Mouse (Mus musculus): ENCODE data around the gene Car11.
A peak's percentile ranks its signal among the peaks of the same experiment; 100 is the strongest.
"Not testable (repeated sequence)": the region's sequence is repeated elsewhere in the genome, so short reads cannot be mapped to it uniquely, and the experiment has no call there.

Car11 gene

DNA sequence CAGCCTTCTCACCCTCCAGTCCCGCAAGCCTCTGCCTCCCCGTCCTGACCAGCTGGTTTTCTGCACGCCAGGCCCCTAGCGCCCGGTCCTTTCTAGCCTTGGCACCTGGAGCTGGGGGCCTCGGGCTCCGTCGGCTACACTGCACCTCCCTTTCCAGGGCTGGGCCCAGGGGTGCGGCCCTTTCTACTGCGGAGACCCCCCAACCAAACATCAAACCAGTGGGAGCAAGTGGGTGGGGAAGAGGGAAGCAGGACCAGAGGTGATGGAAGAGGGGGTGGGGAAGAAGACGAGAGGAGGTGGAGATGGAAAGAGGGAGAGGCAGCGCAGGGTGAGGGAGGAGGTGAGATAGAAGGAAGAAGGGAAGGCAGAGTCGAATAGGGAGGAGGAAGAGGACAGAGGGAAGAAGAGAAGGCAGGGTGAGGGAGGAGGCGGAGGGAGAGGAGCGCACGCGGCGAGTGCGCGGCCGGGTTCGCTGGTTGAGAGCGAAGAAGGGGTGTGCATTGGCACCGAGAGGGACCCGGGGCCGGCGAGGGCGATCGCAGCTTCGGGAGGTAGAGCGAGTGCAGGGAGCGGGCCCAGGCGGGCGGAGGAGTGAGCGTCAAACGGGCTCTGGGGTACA is at the start of gene Car11:
Gene Car11 (plus strand): TSS at position 321 of the 619 bp plus-strand sequence.
- DNase-seq (ENCODE audit: low spot score): no peak

DNA sequence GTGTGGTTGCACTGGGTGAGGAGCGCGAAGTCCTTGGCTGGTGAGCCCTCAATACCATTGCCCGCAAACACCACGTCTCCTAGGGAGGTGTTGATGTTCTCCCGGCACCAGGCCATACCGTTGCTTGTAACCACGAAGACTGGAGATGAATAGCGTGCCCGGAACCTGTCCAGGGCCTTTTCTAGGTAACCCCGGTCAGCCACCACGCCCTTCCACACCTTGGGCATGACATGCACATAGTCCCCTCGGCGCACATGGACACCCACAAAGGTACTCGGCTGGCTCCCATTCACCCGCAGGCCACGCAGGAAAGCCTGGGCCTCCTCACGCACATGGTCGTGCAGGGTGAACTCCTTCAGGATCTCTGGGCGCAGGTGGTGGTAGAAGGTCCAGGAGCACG is 49.2 kb upstream of the Car11 start:
- not testable (repeated sequence) for DNase-seq (ENCODE audit: low spot score)

DNA sequence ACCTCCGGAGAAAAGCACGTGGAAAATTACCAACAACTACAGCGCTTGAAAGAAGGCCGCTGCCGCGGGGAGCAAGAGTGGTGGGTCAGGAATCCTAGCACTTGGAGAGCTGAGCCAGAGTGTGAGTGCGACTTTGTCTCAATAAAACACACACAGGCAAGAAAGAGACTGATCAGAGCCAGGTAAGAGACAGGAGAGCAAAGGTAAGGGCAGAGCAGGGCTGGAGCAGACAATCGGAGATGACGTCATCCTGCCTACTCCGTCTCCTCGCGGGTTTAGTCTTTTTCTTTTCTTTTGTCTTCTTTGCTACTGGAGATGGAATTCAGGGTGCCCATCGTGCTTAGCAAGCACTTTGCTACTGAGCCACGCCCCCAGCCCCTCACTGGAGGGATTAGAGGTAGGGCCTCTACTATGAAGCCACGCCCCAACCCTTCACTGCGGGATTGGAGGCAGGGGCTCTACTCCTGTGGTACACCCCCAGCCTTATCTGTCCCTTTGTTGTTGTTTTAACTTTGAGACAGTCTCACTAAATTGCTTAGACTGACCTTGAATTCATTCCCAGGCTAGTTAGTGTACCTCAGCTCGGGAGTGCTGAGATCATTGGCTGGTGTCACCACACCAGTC is 45.1 kb upstream of the Car11 start:
- peak; percentile 39 for DNase-seq (ENCODE audit: low spot score)

DNA sequence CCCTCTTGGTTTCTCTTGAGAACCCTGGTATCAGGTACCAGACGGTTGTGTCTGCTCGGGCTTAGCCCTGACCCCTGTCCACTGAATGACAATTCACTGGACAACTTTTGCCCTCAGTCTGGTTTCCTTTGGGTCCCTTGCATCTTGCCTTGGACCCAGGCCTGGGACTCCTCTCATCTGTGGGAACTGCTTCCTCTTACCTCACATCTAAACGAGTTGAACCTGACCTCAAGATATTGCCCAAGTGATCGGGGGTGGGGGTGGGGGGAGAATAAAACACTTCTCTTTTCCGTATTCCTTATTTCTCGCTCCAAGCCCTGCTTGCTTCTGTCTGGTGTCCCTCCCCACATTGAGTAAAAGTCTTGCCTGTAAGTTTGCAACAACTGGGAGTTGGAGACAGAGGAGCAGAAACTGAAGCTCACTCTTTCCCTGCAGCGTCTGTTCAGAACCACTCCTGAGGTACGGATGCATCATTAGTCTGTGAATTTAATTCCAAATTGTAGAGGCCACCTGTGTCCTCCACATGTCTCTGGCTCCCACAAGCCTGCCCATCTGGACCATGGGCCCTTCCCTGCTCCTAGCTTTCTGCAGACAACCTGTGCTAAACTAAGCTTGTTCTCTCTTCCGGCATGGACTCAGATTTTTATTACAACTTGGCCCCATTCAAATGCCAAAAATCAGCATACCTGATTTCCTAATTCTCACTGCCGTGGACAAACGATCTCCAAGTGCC is 38.7 kb upstream of the Car11 start:
- no peak for DNase-seq (ENCODE audit: low spot score)

DNA sequence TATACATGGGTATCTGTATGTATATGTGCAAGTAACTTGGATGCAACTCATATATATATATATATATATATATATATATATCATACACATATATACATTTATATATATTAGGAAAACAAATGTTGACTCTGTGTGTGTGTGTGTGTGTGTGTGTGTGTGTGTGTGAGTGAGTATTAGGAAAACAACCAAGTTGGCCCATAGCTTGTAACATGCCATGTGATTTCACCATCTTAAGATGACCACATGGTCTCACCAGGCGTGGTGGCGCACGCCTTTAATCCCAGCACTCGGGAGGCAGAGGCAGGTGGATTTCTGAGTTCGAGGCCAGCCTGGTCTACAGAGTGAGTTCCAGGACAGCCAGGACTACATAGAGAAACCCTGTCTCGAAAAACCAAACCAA is 37.9 kb upstream of the Car11 start:
- DNase-seq (ENCODE audit: low spot score): not testable (repeated sequence)

DNA sequence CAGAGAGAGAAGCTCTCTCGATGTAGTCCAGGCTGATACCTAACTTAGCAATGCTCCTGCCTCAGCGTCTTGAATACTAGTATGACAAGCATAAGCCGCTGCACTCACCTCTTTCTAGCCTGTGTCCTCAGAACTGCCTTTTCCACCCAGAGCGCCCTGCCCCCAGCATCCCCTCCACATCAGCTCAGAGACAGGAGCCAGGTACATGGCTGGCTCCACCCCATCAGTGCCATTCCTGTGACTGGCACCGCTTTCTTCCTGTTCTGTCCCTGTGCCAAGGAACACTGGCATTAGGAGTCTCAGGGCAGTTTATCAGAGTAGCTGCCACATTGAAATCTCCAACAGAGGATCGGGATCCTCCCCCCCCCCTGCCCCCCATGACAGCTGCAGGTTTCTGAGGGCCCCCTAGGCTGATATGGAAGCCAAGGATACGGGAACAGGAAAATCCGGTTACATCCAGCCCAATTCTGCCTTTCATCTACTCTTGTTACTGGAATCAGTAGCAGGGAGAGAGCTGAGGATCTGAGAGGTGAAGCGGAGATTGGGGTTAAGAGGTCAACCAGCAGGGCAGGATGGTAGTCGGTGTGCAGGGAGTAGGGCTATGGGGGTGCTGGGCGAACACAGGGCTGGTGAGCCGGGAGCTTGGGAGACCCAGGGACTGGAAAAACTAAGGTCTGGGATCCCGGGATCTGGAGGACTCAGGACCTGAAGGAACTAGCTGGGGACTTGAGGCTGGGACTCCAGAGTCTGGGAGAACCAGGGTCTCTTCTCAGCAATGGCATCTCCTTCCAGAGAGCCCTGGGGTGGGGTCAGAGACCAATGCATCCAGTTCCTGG is 34.1 kb upstream of the Car11 start:
- DNase-seq (ENCODE audit: low spot score): peak; percentile 45

DNA sequence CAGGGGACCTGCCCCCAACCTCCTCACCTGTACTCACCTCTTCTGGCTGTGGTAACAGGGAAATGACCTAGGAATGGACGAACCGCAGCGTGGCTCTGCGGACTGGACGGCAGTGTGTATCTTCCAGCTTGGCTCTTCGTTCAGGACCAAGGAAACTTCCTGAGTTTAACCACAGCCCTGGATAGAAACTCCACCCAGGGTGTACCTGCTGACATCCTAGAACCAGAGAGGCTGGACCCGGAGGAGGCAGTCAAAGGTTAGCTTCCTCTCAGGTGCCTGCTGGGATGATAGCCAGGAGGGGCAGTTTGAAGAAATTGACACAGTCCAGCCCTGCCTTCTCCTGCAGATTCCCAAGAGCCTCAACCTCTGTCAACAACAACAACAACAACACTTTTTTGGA is 33.5 kb upstream of the Car11 start, which contains the start of gene Fut2:
Gene Fut2 (minus strand): TSS at position 234 of the 400 bp plus-strand sequence.
- no peak for DNase-seq (ENCODE audit: low spot score)

DNA sequence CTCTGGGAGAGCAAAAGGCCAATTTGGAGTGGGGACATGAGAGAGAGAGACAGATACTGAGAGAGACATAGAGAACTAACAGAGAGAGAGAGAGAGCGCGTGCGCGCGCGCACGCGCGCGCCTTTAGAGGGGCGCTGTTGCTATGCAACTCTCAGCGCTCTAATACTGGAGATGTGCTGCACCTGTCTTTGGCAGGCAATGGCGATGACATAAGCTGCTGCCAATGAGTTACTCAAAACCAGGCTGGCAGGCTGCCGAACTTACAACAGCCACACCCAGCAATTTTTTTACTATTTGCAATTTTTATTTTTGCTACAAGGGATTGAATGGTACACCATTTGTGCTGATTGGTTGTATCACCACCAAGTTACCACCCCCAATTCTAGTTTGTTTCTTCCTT is 31.9 kb upstream of the Car11 start:
- DNase-seq (ENCODE audit: low spot score): no peak

DNA sequence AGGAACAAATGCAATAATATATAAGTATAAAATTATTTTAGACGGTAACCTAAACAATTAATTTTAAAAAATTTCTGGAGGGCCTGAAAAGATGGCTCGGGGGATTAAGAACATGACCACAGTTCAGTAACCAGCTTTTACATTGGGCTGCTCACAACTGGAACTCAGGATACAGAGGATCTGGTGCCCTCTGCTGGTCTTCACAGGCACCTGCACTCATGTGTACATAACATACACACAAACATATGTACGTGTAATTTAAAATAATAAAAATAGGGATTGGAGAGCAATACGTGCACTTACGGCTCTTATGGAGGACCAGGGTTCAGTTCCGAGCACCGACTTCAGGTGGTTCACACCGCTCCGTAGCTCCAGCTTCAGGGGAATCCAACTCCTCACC is 30.7 kb upstream of the Car11 start:
- DNase-seq (ENCODE audit: low spot score): no peak

DNA sequence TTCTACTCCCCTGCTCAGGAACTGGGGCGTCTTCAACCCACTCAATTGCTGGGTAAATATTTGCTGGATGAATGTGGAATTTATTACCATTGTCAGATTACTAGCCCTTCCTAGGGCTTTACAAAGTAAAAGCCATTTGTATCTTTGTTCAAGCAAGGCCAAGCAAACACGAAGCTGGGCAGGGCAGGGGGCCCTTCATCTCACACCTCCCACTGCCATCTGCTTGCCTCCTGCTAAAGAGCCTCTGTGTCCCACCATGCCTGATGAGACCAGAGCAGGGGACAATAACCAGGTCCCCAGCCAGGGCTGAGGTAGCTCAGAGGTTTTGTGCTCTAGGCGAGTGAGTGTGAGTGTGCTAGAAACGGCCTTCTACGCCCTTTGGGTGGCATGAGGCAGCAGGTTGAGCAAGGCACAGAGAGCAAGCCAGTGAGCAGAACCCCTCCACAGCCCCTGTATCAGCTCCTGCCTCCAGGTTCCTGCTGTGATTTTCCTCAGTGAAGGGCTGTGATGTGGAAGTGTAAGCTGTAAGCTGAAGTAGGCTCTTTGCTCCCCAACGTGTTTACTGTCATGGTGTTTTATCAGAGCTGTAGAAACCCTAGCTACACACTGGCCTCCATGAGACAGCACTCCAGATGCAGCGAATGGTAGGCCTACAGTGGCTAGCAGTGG is 21.9 kb upstream of the Car11 start:
- no peak for DNase-seq (ENCODE audit: low spot score)

DNA sequence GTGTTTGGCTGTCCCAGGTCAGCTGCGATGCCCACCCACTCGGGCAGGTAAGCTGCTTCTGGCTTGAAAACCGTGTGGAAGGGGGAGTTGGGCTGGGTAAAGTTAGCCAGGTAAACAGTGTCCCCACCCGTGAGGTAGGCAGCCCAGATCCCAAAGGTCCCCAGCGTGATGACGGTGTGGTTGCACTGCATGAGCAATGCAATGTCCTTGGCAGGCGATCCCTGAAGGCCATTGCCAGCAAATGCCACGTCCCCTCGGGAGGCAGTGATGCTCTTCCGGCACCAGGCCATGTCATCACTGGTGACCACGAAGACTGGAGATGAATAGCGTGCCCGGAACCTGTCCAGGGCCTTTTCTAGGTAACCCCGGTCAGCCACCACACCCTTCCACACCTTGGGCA is 21.1 kb upstream of the Car11 start:
- DNase-seq (ENCODE audit: low spot score): no peak

DNA sequence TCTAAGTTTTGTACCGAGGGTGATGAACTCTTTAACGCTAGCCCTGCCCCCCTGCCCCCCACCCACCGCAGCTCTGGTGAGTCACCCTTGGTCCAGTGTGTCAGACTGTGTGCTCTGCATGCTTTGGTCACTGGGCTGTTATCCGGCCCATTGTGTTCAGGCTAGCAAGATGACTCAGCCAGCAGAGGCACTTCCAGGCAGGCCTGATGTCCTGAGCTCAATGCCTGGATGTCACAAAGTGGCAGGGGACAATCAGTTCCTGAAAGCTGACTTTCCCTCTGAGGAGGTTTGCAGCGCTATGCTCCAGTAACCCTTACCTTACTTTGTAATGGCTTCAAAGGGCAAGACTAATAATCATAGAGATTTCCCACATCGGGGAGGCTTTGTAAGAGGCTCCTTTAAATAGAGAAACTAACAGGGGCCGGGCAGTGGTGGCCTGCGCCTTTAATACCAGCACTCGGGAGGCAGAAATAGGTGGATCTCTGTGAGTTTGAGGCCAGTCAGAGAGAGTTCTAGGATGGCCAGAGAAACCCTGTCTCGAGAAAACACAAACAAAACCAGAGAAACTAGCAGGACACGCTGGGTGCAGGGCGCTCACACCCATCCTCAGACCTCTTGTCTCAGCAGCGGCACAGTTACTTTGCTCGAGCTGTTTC is 19.5 kb upstream of the Car11 start:
- DNase-seq (ENCODE audit: low spot score): peak; percentile 44

DNA sequence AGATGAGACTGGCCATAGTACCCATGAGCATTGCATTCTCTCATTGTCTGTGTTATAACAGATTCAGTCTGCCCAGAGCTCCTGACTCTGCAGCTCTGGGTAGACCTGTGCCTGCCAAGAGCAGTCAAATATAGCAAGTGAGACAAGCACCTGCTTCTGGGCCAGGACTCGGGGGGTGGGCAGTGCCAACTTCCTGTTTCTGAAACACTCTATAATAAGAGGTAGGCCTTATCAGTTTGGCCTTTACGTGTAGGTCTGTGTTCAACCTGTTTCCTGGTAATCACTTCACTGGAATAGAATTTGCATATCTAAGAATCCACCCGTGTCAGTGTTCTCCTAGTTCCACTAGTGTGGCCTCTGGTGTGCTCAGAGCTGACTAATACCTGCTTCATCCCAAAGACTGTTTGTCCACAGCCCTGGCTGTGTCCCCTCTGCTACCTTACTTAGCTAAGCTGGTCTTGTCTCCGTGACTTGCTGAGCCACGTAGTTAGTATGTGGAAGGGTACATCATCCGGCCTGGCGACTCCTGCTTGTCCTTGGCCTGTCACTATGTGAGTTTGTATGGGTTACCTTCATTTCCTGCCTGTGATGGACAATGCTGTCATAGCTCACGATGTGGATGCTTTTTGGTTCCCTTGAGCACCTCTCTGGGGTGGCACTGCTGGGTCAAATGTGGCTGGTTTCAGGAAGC is 18.5 kb upstream of the Car11 start:
- no peak for DNase-seq (ENCODE audit: low spot score)

DNA sequence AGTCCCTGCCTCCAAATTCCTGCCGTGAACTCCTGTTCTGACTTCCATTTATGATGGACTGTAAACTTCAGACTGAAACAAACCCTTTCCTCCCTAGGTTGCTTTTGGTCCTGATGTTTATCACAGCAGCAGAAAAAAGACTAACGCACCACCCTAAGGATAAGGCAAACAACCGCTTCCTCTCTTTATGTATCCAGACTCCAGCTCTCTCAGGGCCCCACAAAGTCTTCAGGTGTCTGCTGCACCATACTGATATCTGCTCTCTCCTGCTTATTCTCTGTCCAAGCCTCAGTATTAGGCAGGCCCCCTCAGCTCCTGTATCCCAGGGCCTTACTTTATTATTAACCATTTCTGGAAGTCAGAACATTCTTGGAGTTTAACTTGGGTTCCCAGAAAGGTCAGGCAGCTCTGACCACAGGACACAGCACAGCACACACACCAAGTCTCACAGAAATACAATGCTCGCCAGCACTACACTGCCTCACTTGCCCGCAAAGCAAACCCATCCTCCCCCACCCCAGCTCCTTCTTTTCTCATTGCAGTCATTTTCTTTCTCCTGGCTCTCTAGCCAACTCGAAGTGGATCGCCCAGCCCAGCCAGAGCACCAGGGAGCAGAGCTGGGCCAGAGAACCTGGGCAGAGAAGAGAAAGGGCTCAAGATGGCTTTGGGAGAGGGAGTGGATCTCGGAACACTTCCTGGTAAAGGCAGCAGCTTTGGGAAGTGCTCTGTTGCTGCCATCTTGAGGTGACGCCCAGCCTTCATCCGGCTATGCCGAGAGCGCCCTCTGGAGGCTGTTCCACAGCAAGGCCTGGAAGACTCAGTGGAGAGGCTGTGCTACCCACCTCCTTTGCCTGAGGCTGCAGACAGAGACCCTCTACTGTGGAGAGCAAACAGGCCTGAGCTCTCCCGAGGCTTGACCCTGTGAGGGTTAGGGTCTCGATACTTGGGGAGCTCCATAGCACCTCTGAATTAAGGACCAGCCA is 17.2 kb upstream of the Car11 start:
- peak; percentile 95 for DNase-seq (ENCODE audit: low spot score)

DNA sequence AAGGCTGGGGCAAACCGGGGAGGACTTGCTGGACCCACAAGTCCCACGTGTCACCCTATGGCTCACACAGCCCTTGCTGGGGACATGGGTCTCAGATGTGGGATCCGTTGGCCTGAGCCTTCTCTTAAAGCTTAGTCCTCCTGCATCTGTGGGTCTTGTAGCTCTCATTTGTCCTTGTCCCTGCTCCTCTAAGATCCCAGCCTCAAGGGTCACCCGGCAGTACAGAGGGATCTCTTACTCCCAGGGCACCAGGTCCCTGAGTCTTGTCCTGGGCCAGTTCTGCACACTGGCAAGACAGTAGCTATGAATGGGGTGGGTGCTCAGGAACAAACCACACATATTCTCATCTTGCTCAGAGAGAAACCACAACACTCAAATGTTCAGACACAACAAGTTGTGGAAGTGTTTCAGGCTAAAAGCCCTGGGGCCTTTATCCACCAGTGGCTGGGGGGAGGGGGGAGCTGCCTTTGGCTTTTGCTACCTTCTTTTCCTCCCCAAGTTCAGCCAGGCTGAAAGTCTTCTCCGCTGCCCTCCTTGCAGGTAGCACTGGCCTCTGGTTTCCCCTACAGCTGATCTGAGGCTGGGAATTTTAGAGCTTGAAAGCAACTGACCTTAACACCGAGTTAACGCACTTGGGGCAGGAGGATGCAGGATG is 16.1 kb upstream of the Car11 start, which contains the start of gene Ntn5:
Gene Ntn5 (plus strand): TSS at position 627 of the 655 bp plus-strand sequence.
- DNase-seq (ENCODE audit: low spot score): no peak

DNA sequence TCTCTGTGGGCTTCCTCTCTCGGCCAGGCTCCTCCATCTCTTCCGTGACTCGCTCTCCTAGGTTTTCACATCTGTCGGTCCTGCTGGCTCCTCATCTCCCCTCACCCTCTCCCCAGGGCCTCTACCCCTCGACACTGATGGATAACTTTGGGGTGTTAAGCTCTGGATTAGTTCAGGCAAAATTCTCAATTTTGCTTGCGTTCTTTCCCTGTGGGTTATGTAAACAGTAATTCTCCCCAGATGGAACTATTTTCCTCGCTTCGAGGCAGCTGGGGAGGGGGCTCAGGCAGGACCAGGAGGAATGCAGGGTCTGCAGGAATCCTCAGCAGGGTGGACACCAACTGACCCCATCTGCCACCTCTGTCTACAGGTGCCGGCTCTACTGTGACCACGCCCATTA is 13.8 kb upstream of the Car11 start:
- DNase-seq (ENCODE audit: low spot score): peak; percentile 16

DNA sequence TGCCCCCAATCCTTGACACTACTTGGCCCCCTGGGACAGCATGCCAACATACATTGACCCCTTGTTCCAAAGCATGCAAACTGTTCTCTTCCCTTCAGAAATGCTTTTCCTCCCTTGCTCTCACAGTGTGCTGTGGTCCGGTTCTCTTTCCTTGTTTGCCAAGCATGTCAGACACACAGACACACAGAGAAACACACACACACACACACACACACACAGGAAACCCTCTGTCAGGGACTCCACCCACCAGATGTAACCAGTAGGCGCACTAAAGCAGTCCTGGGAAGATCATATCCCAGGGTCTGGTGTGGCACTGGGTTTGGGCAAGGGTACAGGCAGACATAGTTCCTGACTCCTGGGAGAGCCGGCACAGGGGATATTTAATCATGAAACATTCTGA is 12.8 kb upstream of the Car11 start:
- no peak for DNase-seq (ENCODE audit: low spot score)

DNA sequence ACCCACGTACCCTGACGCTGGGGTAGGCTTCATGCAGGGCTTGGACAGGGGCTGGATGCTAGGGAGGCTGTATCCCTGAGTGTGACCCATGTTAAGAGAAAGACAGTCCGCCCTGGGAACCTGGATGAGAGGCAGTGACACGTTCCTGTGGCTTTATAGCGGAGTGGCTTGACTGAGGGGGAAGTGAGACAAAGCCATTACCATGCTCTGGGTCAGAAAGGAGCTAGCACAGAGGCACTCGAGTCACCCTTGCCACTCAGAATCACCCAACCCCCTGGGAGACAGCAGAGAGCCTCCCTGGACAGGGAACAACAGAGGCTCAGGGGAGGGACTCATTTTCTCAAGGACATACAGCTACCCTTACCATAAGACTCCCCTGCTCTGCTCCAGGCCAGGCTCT is 10.5 kb upstream of the Car11 start:
- DNase-seq (ENCODE audit: low spot score): no peak

DNA sequence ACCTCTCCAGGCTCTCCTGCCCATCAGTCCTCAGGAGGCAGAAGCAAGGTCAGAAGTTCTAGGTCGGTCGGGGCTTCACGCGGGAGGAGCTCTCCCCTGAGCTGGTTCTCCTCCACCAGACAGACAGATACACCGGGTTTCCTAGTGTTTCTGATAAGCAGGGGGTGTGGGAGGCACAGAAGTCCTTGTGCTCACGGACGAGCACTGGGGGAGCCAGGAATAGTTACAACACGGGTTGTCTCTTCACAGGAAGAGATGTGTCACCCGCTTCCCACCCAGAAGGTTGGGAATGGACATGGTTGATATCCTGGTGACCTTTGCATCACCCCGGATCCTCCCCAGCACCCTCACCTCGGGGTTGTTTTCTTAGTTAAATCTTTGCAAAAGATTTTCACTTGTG is 9.8 kb upstream of the Car11 start:
- DNase-seq (ENCODE audit: low spot score): no peak
